Mouse (Mus musculus) ES-E14 (cell line): ENCODE data around the gene Trmo. TPM values are rescaled to one million over a fixed set of nuclear protein-coding genes. Genes with fewer than 3 reads are reported as not detected.

Experiments used
- DNase-seq: peaks from one replicate; pipeline ENCODE4 v3.0.0-alpha.2; 2013; ENCODE audit warnings: low read depth, low spot score
- H3K27ac ChIP-seq: 2 replicates; pipeline ENCODE4 v1.5.1; 2012; ENCODE audit warnings: low read depth, mild to moderate bottlenecking, low read length, moderate library complexity, mixed read lengths; ENCODE audit not compliant: poor library complexity, insufficient read depth, severe bottlenecking
- H3K36me3 ChIP-seq: 2 replicates; pipeline ENCODE4 v1.6.1; 2012; ENCODE audit warnings: mild to moderate bottlenecking, low read length, moderate library complexity, mixed read lengths; ENCODE audit not compliant: control insufficient read depth, poor library complexity, insufficient read depth, severe bottlenecking
- H3K4me1 ChIP-seq, 2 experiments: fragments of 150-350 bp in 1 of 2; sonication (generic) in 1 of 2; 2 replicates each; pipeline ENCODE4 v1.6.1; 2012; ENCODE audit warnings: low read length in 2 of 2, mild to moderate bottlenecking in 1 of 2, mixed read lengths in 1 of 2; ENCODE audit not compliant: control insufficient read depth in 2 of 2, insufficient read depth in 2 of 2, poor library complexity in 1 of 2
- H3K4me3 ChIP-seq, 2 experiments: fragments of 150-350 bp in 1 of 2; sonication (generic) in 1 of 2; 2 replicates each; pipeline ENCODE4 v1.5.1; 2012; ENCODE audit warnings: low read length in 2 of 2, low read depth in 1 of 2, mild to moderate bottlenecking in 1 of 2, mixed read lengths in 1 of 2; ENCODE audit not compliant: insufficient read depth in 1 of 2, poor library complexity in 1 of 2, severe bottlenecking in 1 of 2
- H3K9ac ChIP-seq: 2 replicates; pipeline ENCODE4 v1.6.1; 2012; ENCODE audit warnings: low read depth, mild to moderate bottlenecking, low read length, mixed read lengths; ENCODE audit not compliant: poor library complexity, insufficient read depth, severe bottlenecking
- H3K9me3 ChIP-seq: fragments of 150-350 bp; sonication (generic); 2 replicates; pipeline ENCODE4 v1.6.1; 2012; ENCODE audit warnings: low read depth, mild to moderate bottlenecking, low read length; ENCODE audit not compliant: control insufficient read depth, insufficient read depth
- CHD2 ChIP-seq: IDR thresholded peaks from 2 replicates; pipeline ENCODE4 v1.6.1; 2014; ENCODE audit warnings: mild to moderate bottlenecking, low read depth, low read length, inconsistent platforms
- HCFC1 ChIP-seq: IDR thresholded peaks from 2 replicates; pipeline ENCODE4 v1.6.1; 2012; ENCODE audit warnings: low read length, inconsistent platforms, borderline replicate concordance; ENCODE audit not compliant: insufficient read depth
- MAFK ChIP-seq: IDR thresholded peaks from 2 replicates; pipeline ENCODE4 v1.6.1; 2014; ENCODE audit warnings: mild to moderate bottlenecking, low read depth, low read length, inconsistent platforms; ENCODE audit not compliant: insufficient read depth
- ZC3H11A ChIP-seq: IDR thresholded peaks from 2 replicates; pipeline ENCODE4 v1.6.1; 2012; ENCODE audit warnings: low read depth, mild to moderate bottlenecking, inconsistent platforms, low read length, borderline replicate concordance
- ZNF384 ChIP-seq: IDR thresholded peaks from 2 replicates; pipeline ENCODE4 v1.6.1; 2012; ENCODE audit warnings: low read depth, low read length, inconsistent platforms
- in situ Hi-C, 2 experiments: fragments of 600-800 bp; cut with MboI; formaldehyde crosslinking; loops; one replicate each; pipeline ENCODE4 v1.15.1; 2025; ENCODE audit warnings: low sequenced_read_pairs in 2 of 2, inconsistent platforms in 1 of 2; ENCODE audit not compliant: unreplicated experiment in 2 of 2
- total RNA-seq: library from RNA; depleted of rRNA; stranded (reverse); fragments of 300-350 nt; gene quantifications from 2 replicates; pipeline ENCODE4 v1.2.3, GENCODE M21; 2012

The Trmo gene
- total RNA-seq, 1 experiment, result 18.8 TPM

DNA sequence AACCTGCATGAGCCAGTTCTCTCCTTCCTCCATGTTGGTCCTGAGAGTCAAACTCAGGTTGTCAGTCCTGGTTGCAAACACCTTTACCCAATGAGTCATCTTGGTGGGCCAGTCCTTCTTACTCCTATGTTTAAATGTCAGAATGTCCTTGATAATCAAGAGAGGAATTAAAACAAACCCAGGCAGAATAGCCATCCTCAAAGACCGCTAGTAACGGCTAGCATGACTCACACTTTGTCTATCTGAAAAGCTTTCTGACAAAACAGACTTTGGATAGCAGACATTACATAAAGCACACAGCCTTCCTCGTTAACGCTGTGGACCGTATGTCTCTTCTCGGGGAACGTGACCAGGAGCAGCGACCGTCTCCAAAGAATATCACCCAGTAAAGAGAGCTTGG is 29.6 kb upstream of the Trmo start:
- TF ChIP-seq CHD2 (no peak), HCFC1 (no peak), MAFK (no peak), ZC3H11A (no peak), ZNF384 (no peak)
- Histone ChIP-seq H3K4me1 (peaks cover 0 to 6% of the 10 kb centered on the region in 2 experiments; a peak in 1 of 4 replicates), H3K9ac (no peak overlapping the region), H3K36me3 (no peaks in the 10 kb centered on the region), H3K27ac (no peak overlapping the region), H3K9me3 (no peaks in the 10 kb centered on the region), H3K4me3 (no peak overlapping the region)
- no peak for DNase-seq
- in situ Hi-C loops, result no loop called here

DNA sequence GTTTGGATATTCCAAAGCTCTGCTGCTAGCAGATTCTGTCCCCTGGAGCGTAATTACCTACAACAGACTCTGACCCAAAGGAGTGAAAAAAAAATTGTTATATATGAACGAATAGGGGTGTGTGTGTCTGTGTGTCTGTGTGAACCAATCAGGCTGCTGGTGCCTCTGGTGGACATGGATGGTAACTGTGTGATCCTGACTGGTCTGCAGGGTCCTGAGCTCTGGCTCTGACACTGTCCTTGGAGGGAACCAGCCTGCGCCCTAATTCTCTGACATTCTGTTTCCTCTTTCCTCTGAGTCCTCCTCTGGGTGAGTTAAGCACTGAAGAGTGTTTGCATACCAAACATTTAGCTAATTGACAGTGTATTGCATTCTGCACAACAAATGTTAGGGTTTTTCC is 28.3 kb upstream of the Trmo start:
- Histone ChIP-seq H3K4me3 (no peak overlapping the region), H3K4me1 (peaks cover 0 to 6% of the 10 kb centered on the region in 2 experiments; a peak in 1 of 4 replicates), H3K9me3 (no peaks in the 10 kb centered on the region), H3K36me3 (no peaks in the 10 kb centered on the region), H3K27ac (no peak overlapping the region), H3K9ac (no peak overlapping the region)
- TF ChIP-seq ZC3H11A (no peak), CHD2 (no peak), ZNF384 (no peak), MAFK (no peak), HCFC1 (no peak)
- in situ Hi-C loops, result no loop called here
- DNase-seq, result peak; percentile 25

DNA sequence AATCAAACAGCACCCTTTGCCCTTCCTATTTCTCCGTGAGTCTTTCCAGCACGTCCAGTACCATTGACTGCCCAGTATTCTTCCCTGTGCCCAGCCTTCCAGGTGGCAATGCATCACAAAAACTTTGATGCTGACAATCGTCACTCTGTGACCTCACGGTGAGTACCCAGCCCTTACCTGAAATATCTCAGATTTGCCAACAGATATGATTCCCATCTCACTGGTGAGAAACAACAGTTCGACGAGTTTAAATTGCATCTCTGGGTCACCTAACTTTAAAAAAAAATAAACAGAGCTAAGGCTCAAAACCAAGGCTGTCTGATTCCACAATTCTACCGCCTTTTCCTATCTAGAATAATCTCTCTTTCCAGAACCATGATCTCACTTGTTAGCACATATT is 24.2 kb upstream of the Trmo start, which contains the start of gene Hemgn:
Hemgn (minus strand) TSS at position 101 of the 400 bp plus-strand sequence.
- no peak for TF ChIP-seq MAFK
- no peak for TF ChIP-seq ZC3H11A
- TF ChIP-seq CHD2, result no peak
- no peak for TF ChIP-seq ZNF384
- TF ChIP-seq HCFC1, result no peak
- no peak within 1 kb of the TSS for H3K9ac ChIP-seq
- no peak within 1 kb of the TSS for H3K27ac ChIP-seq
- no peaks in the 10 kb centered on the region for H3K36me3 ChIP-seq
- no peak for DNase-seq
- H3K9me3 ChIP-seq, result no peaks in the 10 kb centered on the region
- no peak within 1 kb of the TSS for H3K4me3 ChIP-seq
- in situ Hi-C loops, result no loop called here
- H3K4me1 ChIP-seq, result peaks cover 0 to 8% of the 10 kb centered on the region in 2 experiments; a peak in 1 of 4 replicates

DNA sequence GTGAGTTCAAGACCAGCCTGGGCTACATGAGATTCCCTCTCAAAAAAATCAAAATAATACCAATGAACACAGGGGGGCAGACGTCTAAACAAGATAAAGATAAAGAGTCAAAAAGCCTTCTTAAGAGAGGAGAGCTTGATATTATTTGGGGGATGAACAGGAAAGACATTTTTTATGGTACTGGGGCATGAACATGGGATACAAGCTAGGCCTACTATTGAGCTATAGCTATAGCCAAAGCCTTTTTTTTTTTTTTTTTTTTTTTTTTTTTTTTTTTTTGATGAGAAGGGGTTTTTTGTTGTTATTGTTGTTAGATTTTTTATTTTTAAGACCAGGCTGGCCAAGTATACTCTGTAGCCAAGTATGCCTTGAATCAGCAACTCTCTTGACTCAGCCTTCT is 22.9 kb upstream of the Trmo start:
- in situ Hi-C loops, result no loop called here
- no peak for DNase-seq
- H3K4me1 ChIP-seq, result peaks cover 0 to 4% of the 10 kb centered on the region in 2 experiments; a peak in 1 of 4 replicates
- TF ChIP-seq MAFK (no peak), HCFC1 (no peak), ZC3H11A (no peak), CHD2 (no peak), ZNF384 (peak; percentile 66; the same call in 1 of the 2 replicates)
- H3K9ac ChIP-seq, result no peak overlapping the region
- H3K36me3 ChIP-seq, result no peaks in the 10 kb centered on the region
- no peaks in the 10 kb centered on the region for H3K9me3 ChIP-seq
- H3K27ac ChIP-seq, result no peak overlapping the region
- H3K4me3 ChIP-seq, result no peak overlapping the region

DNA sequence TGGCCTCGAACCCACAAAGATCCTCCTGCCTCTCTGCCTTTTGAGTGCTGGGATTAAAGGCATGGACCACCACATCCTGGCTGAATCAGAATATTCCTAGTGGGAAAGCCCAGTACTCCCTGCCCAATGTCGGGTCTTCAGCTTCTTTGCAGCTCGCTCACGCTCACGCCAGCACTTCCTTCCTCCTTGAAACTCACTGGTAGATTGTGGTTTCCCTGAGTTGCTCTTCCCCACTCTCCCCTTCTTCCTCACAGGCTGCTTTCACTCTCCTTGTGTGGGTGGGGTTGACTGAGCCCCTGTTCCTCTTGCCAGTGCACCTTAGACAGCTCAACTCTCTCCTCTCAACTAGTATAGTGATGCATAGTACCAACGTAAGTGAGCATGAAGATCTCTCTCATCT is 22.3 kb upstream of the Trmo start:
- no peak for TF ChIP-seq ZNF384
- no peak for TF ChIP-seq MAFK
- TF ChIP-seq HCFC1, result no peak
- TF ChIP-seq ZC3H11A, result no peak
- TF ChIP-seq CHD2, result no peak
- no peak overlapping the region for H3K4me3 ChIP-seq
- in situ Hi-C loops, result no loop called here
- H3K27ac ChIP-seq, result no peak overlapping the region
- no peak overlapping the region for H3K9ac ChIP-seq
- no peaks in the 10 kb centered on the region for H3K36me3 ChIP-seq
- DNase-seq, result no peak
- H3K9me3 ChIP-seq, result no peaks in the 10 kb centered on the region
- peaks cover 0 to 2% of the 10 kb centered on the region in 2 experiments; a peak in 1 of 4 replicates for H3K4me1 ChIP-seq
